Mouse (Mus musculus) CD8-positive naive resting alpha-beta T cell, adult 2 months (primary cell): ENCODE results near the gene Ccdc34.
"Not testable (repeated sequence)": the region's sequence is repeated elsewhere in the genome, so short reads cannot be mapped to it uniquely, and the experiment has no call there.

Experiments used
- DNase-seq, 2 experiments: peaks; one replicate each; pipeline ENCODE4 v3.0.0; 2022; ENCODE audit warnings: low read depth in 2 of 2, low spot score in 2 of 2

Ccdc34 gene

DNA sequence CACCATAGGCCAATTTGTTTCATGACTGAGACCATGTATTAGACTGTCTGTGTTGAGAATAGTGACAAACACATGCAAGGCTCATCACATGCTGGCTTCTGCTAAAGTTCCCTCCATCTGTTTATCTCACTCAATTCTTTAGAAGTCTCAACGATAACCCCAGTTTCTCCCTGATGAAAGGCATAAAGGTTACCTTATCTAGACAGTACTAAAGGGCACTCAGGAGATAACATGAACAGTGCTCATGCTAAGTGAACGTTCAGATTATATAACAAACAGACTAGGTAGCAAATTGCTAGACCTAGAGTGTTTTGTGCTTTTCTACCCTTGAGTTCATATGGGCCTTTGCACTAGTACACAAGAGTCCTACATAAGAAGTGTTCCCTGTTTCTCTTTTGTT, 59.6 kb downstream of the Ccdc34 start:
- no peak for DNase-seq

DNA sequence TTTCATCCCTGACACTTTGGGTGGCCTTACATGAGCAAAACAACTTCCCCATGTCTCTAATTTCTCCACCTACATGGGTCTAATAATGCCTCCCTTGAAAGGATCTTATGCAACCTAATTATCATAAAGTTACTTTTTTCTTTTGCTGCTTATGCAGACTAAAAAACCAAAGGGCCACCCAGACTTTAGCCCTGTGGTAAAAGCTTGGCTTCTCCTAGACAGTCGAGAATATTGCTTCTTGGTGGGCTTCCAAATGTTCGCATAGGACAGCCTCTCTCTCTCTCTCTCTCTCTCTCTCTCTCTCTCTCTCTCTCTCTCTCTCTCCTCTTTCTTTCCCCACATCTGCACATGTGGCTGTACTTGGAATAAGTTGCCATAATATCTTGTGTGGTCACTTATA, 60.0 kb downstream of the Ccdc34 start:
- DNase-seq, result no peak

DNA sequence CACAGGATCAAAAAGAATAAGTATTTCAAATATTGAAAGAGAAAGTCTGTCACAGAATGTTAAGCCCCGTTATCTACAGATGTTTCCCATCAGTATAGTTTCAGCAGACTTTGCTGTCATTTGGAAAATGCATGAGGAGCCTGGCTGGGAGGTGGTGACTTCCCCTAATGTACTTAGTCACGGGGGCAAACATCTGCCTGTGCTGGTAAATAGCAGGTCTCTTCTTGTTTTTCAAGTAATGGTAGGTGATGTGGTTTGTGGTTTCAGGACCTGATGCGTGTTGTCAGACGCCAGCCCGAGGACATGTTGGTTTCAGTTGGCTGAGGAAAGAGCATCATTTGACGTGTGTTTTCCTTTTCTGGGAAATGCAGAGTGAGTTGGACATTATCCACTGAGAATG, 62.9 kb downstream of the Ccdc34 start:
- no peak for DNase-seq

DNA sequence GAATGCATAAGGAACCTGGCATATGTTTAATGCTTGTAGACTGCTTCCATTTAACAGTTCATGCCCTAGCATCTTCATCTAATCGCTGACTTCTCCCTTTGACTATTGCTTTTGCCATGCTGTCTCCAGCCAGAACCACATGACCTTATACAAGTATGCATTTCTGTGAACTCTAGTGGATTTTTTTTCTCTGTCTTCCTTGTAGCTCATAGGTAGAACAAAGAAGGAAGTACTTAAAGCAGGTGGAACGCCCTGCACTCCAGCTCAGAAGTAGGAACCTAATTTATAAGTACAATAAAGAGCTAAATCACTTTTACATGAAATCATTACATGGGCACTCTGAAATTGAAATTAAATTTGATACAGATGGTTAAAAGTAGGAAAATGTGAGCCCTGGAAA, 65.4 kb downstream of the Ccdc34 start:
- no peak for DNase-seq

DNA sequence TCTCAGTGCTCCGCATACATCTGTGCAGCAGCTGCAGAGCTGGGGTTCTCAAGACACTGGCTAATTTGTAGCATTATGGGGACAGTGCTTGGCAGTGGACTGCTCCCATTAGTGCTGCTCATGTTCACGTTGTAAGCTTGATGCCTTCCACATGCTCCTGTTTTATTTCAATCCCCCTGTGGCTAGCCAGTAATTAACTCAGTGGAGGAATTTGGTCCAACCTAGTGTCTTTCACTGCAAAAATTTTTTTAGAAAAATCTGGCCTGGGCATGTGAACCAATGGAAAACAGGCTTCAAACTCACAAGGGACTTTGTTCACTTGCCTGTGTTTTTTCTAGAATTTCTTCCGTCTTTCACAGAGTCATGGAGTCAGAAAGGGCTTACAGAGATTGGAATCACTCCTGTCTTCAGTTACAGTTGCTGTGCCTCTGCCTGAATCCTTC, 68.1 kb downstream of the Ccdc34 start:
- DNase-seq, result no peak

DNA sequence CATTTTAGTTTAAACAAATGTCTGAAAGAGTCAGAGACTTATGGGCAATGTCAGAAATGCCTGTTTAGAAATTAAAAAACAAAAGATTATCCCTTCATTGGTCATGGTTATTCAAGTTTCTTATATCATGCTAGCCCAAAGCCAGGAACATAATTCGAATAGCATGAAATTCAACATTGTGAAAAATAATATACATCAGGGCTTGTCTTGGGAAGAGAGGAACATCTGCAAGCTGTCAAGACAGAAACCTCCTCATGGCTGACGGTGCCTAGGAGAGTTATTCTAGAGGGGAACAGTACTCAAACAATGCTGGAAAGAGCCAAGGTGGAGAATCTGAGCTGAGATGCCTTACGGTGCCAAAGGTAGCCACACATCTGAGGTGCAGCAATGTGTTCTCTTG, 96.5 kb downstream of the Ccdc34 start:
- DNase-seq, result no peak

DNA sequence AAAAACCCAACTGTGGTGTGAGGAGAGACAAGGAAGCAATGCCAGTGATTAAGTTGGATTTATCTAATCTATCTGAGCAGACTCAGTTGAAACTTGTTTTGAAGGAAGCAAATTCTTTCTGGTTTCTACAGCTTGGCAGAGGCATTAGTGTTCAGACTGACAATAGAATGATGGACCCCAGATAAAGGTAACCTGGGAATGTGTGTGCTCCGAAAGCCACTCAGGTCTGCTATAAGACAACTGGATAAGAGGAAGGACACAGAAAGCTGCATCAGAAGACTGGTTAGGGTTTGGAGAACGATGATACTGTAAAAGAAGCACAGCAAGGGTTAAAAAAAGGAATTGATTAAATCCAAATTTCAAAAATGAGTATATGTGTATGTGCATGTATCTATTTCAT, 111.8 kb downstream of the Ccdc34 start:
- DNase-seq, result no peak

DNA sequence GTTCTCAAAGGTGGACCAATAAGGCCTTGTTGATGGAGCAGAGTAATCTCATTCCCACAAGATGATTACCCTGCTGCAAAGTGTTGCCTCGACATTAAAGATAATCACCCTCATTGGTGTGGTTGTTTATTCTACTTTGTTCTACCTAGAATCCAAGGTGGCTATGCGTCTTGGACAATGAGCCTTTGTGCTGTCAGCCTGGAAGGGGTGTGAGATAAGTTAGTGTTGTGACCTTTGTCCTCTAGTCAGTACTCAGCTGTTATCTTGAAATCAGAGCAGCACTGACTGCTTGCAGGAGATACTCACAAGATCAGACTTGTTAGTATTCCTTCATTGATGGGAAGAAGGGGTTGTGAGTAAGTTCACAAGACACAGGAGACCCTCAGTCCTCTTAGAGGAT, 114.0 kb downstream of the Ccdc34 start:
- no peak for DNase-seq

DNA sequence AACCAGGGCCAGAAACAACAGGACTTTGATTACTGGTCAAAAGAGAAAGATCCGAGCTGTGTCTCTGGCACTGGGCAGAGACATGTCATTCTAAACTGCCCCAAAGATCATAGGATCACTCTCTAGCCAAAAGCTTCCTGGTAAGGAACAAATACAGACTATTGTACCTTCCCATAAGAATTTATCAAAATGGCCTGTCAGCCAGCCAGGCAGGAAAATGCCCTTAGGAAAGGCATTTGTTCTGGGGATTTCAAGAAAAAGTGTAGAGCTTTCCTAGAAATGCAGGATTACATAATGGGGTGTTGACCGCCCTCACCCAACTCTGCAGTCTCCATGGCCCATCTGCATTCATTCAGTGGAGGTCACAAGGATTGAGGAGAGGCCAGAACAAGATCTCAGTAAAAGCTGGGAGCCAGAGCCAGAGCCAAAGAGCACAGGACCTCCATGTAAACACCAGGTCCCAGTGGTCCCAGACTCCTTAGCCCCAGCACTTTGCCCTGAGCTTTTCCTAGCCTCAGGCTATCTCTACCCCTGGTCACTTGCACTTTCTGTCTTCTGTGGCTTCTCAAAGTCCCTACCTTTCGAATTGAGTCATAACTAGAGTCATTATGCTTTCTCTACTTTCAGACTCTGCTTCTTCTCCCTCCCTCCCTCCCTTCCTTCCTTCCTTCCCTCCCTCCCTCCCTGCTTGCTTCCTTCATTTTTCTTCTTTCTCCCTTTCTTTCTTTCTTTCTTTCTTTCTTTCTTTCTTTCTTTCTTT, 115.9 kb downstream of the Ccdc34 start:
- DNase-seq, result no peak

DNA sequence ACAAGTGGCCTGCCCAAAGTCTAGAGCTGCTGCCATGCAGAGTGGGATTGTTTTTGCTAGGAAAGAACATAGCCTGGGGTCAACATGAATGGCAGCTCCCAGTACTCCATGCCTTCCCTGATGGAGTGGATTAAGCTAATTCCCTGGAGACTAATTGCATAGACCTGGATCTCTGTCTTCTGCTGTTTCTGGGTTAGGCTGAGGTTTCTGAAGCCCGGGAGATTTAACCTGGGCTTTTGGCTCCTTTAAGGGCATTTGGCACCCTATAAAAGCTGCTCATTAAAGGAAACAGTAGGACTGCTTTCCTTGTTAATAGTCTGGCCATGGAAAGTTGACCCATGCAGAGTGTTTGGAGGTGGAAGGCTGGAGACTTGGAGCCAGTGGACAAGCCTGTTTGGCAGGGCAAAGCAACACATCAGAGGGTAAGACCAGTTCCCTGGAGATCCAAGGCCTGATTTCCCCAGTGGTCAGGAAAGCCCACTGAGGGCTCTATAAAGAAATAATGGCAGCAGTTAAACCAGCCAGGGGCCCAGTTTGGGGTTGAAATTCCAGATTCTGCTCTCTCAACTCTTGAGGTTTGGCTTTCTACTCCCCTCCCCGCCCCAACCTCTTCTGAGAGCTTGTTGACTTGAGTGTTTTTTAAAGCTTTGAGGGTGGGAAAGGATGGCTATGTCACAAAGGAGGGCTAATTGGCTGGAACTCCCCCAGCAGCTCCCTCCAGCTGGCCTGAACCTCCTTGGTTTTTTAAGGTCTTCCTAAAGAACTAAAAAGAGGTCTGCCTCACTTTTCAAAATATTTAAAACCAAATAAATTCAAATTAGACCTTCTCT, 117.4 kb downstream of the Ccdc34 start:
- DNase-seq, result no peak

DNA sequence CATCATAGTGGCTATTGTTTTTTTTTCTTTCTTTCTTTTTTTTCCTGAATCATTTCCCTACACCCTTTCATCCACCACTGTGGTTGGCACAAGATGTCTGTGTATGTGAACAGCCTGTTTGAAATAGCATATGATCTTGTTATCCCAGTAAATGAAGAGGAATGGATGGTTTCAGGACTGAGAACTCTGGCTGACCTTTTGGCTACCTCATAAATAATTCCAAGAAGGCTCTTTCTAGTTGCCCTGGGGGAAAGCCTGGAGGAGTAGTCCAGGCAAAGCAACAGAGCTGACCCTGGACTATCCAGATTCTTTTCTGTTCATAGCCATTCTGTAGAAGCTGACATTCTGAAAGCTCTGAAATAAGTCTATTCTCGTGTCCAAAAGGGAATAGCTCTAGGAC, 119.7 kb downstream of the Ccdc34 start:
- no peak for DNase-seq

DNA sequence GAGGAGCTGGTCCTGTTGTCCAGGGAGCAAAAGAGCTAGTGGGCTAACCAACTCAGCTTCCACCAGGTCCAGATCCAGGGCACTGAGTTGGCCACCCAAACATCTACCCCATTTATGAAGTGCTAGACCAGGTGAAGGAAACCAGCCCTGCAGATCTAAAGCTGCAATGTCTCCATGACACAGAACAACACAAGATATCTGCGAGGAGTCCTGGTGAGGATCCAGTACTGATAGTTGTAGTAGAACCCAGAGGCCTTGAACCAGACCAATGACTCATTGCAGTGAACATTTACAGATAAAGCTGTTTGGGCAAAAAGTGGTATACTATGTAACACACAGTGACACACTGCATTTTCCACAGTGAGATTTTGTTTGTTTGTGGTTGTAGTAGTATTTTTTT, 120.5 kb downstream of the Ccdc34 start:
- DNase-seq, result no peak

DNA sequence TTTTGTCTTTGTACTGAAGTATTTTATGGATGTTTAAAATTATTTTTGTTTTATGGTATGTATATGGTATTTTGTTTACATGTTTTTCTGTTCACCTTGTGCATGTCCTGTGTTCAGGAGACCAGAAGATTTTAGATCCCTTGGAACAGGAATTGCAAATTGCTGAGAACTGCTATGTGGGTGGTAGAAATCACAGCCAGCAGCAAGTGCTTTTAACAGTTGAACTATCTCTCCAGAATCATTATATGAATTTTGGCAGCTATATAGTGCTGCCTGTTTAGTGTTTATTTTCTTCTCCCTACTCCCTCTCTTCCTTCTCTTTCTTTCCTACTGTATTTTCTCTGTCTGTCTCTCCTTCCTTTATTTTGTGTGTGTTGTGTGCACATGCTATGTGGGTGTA, 130.4 kb downstream of the Ccdc34 start:
- not testable (repeated sequence) for DNase-seq

DNA sequence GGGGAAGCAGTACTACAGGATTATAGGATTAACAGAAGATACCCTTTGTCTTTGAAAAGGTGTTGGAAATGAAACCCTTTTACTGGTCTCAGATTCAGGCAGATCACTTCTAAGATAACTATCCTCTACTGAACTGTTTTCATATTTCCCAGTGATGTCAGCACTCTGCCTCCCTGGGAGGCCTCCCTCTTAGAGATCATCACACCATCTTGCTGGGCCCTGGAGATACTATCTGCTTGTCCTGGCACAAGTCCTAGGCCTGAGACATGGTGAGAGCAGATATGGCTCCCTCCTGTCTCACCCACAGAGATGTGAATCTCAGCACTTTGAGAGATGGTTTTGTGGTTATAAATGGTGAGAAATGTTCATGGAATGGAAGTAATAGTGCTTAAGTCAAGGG, 131.6 kb downstream of the Ccdc34 start:
- DNase-seq, result no peak

DNA sequence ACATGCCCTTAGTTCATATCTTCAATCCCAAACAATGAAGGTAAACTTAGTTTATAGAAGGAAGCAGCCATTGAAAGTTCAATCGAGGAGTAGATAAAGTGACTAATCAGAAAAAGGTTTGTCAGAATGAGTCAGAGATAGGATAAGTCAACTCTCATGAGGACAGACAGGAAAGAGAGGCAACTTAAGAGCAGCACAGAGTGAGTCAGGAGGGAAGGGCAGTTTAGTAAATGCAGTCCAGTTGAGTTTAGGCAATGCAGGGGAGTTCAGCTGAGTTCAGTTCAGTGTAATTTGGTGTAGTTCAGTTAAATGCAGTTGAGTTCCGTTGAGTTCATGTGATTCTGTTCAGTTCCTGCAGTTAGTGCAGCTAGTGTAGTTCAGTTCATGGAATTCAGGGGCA, 138.7 kb downstream of the Ccdc34 start:
- DNase-seq, result no peak

DNA sequence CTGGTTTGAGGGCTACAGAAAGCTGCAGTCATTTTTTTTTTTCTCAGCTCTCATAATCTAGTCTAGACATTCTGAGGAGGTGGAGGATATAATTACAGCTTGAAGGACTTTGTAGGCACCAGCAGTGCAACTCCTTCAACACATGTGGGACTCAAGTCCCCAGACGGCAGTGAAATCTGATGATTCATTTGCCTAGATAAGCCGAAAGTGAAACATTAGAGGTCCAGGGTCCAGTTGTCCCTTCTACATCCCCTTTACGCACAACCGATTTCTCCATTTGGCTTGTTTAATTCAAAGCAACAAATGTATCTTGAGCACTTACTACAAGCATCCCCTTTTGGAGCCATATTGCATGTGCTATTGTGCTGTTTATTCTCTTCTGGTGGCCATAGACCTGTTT, 147.4 kb downstream of the Ccdc34 start:
- DNase-seq, result no peak

DNA sequence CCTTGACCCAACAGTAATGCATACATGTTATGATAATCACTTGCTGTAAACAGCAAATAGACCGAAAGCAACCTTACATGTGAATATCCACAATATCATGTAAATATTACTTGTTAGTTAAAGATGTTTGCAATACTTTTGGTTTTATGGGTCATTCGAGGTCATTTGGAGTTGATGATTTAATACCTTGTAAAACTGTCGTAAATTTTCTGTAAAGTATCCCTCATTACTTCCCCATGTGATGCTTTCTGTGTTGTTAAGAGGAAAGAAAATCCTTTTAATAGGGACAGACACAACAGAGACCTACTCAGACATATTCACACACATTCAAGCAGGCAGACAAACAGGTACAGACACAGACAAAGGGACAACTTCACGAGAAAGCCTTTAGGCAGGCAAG, 150.1 kb downstream of the Ccdc34 start:
- DNase-seq, result no peak

DNA sequence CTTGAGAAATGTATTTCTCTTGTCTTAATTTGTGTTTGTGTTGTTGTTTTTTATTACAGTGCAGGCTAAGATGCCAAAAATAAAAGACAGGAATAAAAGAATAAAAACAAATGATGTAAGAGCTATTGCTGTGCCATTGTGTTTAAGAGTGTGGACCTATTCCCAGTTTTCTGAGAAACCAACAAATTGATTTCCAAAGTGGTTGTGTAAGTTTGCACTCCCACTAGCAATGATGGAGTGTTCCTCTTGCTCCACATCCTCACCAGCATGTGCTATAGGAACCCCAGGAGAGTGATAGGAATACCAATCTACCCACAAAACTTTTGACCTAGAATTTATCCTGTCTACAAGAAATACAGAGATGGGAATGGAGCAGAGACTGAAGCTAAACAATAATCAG, 150.7 kb downstream of the Ccdc34 start:
- DNase-seq, result no peak

DNA sequence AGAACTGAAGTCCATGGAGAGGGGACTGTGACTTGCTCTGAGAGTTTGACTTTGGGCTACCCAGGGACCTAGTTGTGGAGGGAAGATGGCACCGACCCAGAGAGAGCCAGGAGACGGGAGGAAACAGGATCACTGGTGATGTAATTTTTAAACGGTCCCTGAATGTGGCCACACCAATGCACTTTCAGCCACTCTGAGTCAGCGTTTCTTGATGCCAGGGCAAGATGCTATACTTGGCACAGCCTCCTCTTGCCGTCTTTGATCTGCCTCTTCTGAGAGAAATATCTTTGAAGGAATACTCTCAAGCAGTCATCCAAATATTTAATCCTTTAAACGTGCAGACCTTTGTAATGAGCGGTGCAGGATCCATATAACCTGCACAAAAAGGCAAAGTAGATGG, 154.8 kb downstream of the Ccdc34 start:
- no peak for DNase-seq

DNA sequence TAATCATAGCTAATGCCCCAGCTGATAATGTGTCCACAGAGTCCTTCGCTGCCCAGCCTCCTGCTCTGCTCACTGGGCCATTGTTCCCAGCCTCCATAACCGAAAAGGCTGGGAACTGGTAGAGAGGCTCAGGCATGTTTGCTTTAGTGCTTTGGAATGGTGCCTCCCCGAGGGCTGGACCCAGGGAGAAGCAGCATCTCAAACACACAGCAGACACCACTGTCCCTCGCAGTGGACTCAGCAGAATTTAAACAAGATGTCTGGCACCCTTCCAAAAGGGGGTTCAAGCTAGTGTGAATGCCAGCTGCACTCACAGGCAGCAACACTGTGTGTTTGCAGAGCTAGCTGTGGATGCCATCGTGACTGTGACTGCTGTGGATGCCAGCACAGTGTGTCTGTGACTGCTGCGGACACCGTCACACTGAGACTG, 156.2 kb downstream of the Ccdc34 start:
- no peak for DNase-seq

DNA sequence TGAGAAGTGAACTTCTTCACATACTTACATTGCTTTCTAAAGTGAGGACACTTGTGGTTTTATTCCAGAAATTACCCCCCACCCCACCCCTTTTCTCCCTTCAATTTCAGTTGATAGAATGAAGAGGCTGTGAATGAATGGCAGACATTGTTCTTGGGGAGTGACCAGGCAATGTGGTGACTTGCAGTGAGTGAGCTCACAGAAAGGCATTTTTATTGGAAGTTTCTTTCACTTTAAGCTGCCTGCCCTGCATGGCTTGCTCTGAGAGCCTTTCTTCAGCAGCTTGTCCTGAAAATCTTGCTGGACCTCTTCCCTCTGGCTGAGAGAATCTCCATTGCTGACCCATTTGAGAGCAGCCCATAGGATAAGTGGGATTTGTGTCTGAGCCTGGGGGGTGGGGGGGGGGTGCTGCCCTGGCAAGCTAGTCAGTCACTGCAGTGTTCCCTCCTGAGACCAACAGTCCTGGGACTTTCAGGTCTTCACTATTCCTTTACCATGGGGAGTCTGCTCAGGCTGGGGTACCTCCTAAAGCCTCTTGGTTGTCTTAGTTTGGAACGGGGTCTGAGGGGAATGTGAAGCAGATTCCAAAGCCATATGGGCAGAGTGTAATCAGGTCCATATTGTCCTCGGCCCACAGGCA, 159.3 kb downstream of the Ccdc34 start:
- DNase-seq, result no peak

DNA sequence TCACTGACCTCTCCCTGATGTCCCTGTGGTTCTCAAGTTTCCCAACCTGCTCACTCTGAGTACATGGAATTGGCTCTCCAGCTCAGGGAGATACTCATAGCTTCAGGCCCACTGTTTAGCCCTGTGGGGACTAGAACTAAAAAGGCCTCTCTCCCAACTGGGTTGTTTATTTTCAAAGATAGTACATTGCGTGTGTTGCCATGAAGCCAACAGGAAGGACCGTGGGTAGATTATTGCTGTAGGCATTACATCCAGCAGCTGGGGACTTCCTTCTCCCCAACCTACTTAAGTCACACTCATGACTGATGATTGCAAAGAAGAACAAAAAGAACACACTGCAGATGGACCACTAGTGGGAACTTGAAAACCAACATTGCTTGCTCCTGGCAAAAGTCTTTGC, 159.8 kb downstream of the Ccdc34 start:
- DNase-seq, result no peak
